8 mouse cellular contexts compared by ENCODE assay signal in the genomic region with DNA sequence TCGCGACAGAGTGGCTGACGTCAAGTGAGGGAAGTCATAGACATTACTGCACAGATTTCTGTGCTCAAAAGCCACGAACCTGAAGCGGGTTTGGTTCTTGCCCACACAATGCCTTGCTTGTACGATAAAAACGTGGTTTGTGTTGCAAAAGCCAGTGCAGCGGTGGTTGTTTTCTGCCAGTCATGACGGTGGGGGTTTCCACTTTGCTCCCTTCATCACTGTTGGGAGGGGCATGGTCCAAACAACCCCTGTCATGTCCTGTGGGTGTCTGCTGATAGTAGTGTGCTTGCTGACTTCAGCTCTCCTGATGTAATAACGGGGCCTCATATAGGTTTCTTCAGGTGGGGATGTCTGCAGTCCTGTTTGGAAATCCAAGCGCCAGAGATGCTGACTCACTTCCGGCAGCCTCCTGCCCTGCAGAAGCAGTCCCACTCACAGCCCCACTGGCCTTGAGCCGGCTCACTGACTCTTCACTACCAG. TPM values are rescaled to one million over a fixed set of nuclear protein-coding genes. Genes with fewer than 3 reads are reported as not detected.
DNase-seq lines count a peak whose midpoint lies in the region; ATAC-seq lines count a peak whose summit lies in the region.

No protein-coding gene starts in this region.

- no peaks in the 10 kb centered on the region for H3K9me3 ChIP-seq in heart, embryonic 11.5 days (replicated peaks; ENCODE audit: control insufficient read depth, low read length)
- H3K9me3 ChIP-seq in forebrain, embryonic 16.5 days (ENCODE audit: control insufficient read depth, low read length) = no peaks in the 10 kb centered on the region

- H3K27ac ChIP-seq in heart, embryonic 11.5 days (ENCODE audit: low read depth, low read length) = no peak overlapping the region
- peak overlapping the region; percentile 97 for H3K27ac ChIP-seq in macrophage
- no peak overlapping the region for H3K27ac ChIP-seq in forebrain, embryonic 16.5 days (ENCODE audit: low read length)

- no peak overlapping the region for H3K9ac ChIP-seq in heart, embryonic 11.5 days (ENCODE audit: low read depth, low read length)
- H3K9ac ChIP-seq in forebrain, embryonic 16.5 days (replicated peaks; ENCODE audit: low read depth, low read length) = no peak overlapping the region

- H3K4me3 ChIP-seq in heart, embryonic 11.5 days (ENCODE audit: low read depth, low read length) = no peak overlapping the region
- H3K4me3 ChIP-seq in macrophage (ENCODE audit: inconsistent target) = no peak overlapping the region
- H3K4me3 ChIP-seq in forebrain, embryonic 16.5 days (replicated peaks; ENCODE audit: low read length) = no peak overlapping the region

- H3K27me3 ChIP-seq in heart, embryonic 11.5 days (ENCODE audit: control insufficient read depth, insufficient read depth, low read length) = no peaks in the 10 kb centered on the region
- H3K27me3 ChIP-seq in forebrain, embryonic 16.5 days (replicated peaks; ENCODE audit: control insufficient read depth, insufficient read depth, low read length) = no peaks in the 10 kb centered on the region

- no peak; the same call in 1 of the 2 replicates for ATAC-seq in heart, embryonic 11.5 days (replicated peaks; ENCODE audit: insufficient number of reproducible peaks, low FRiP score, low TSS enrichment)
- no peak for ATAC-seq in forebrain, embryonic 16.5 days

- peak overlapping the region; percentile 20; the same call in 1 of the 2 replicates for H3K4me2 ChIP-seq in heart, embryonic 11.5 days
- H3K4me2 ChIP-seq in forebrain, embryonic 16.5 days (ENCODE audit: low read length) = no peak overlapping the region

- no peaks in the 10 kb centered on the region; the same call in 1 of the 2 replicates for H3K79me2 ChIP-seq in macrophage (ENCODE audit: inconsistent target)

- H3K4me1 ChIP-seq in heart, embryonic 11.5 days (ENCODE audit: control insufficient read depth, insufficient read depth, low read length) = peaks cover 19% of the 10 kb centered on the region
- no peaks in the 10 kb centered on the region for H3K4me1 ChIP-seq in forebrain, embryonic 16.5 days (replicated peaks; ENCODE audit: control insufficient read depth, insufficient read depth, low read length)

- 49% methylated on average over 13 of the region's 13 CpGs for WGBS in heart, embryonic 11.5 days (ENCODE audit: insufficient replicate concordance)
- 0% methylated on average over 13 of the region's 13 CpGs for WGBS in macrophage (ENCODE audit: missing documents)
- 78% methylated on average over 13 of the region's 13 CpGs for WGBS in forebrain, embryonic 16.5 days

- no peaks in the 10 kb centered on the region for H3K36me3 ChIP-seq in heart, embryonic 11.5 days (ENCODE audit: control insufficient read depth, insufficient read depth, low read length)
- H3K36me3 ChIP-seq in macrophage (ENCODE audit: inconsistent target) = no peaks in the 10 kb centered on the region
- no peaks in the 10 kb centered on the region for H3K36me3 ChIP-seq in forebrain, embryonic 16.5 days (ENCODE audit: control insufficient read depth, insufficient read depth)

- peak; percentile 71 for DNase-seq in A20 (ENCODE audit: low read depth, low spot score)
- peak; percentile 87 for DNase-seq in T-cell, adult 2 months (ENCODE audit: low spot score)
- peak; percentile 42 to 54 for DNase-seq in thymus, postnatal 36 days
- DNase-seq in gastrocnemius, postnatal 10 days = no peak
- DNase-seq in layer of hippocampus, postnatal 10 days (ENCODE audit: low spot score in 2 of 2) = no peak

RNA-seq across cellular contexts. Expression of a gene that starts 39.5 kb away (rescaled TPM):
- polyA plus RNA-seq in heart, embryonic 11.5 days (2014; fragmentation: Nextera tagmentation; extraction: Ambion mirVana) = 62.6 and 67.2 TPM in 2 replicates
- total RNA-seq in macrophage (2018; cell fraction: chromatin; rRNA removed) = 100 to 1,000 TPM in 13 of 26 experiments, 10 to 100 TPM in 13; 11.0 to 260 (median 108) TPM
- total RNA-seq in macrophage (2018; cell fraction: cytosol; rRNA removed) = 10 to 100 TPM; 14.9 to 49.5 (median 37.8) TPM
- 100 to 1,000 TPM in 2 of 26 experiments, 10 to 100 TPM in 24; 19.3 to 115 (median 57.5) TPM for total RNA-seq in macrophage (2018; cell fraction: nucleus; rRNA removed)
- 37.8 to 67.1 TPM (median 51.1 TPM) in 3 replicates for polyA plus RNA-seq in macrophage (2018)
- polyA plus RNA-seq in forebrain, embryonic 16.5 days (2015; fragmentation: Nextera tagmentation; extraction: Ambion mirVana) = 43.0 and 48.6 TPM in 2 replicates
- total RNA-seq in gastrocnemius, postnatal 10 days (2021) = 10 to 100 TPM; 16.2 to 20.5 TPM
- 10 to 100 TPM; 16.1 to 25.7 TPM for total RNA-seq in layer of hippocampus, postnatal 10 days (2021)

RNA-seq across cellular contexts. Expression of a gene that starts 41.5 kb away (rescaled TPM):
- 1,994 and 2,294 TPM in 2 replicates for polyA plus RNA-seq in heart, embryonic 11.5 days (2014; fragmentation: Nextera tagmentation; extraction: Ambion mirVana)
- 1,000 to 10,000 TPM in 25 of 26 experiments, 100 to 1,000 TPM in 1; 839 to 4,643 (median 2,612) TPM for total RNA-seq in macrophage (2018; cell fraction: chromatin; rRNA removed)
- over 10,000 TPM; 27,371 to 77,320 (median 43,339) TPM for total RNA-seq in macrophage (2018; cell fraction: cytosol; rRNA removed)
- over 10,000 TPM in 4 of 26 experiments, 1,000 to 10,000 TPM in 22; 2,155 to 11,196 (median 6,502) TPM for total RNA-seq in macrophage (2018; cell fraction: nucleus; rRNA removed)
- polyA plus RNA-seq in macrophage (2018) = 25,011 to 42,260 TPM (median 38,400 TPM) in 3 replicates
- polyA plus RNA-seq in forebrain, embryonic 16.5 days (2015; fragmentation: Nextera tagmentation; extraction: Ambion mirVana) = 1,497 and 1,681 TPM in 2 replicates
- total RNA-seq in gastrocnemius, postnatal 10 days (2021) = 1,000 to 10,000 TPM; 2,152 to 2,273 TPM
- 1,000 to 10,000 TPM; 2,066 to 2,109 TPM for total RNA-seq in layer of hippocampus, postnatal 10 days (2021)

Comparison
In these comparisons a context has a peak if more than half of its experiments do, and no peak if none do; other contexts are left out.
1. DNase-seq: peak in A20 (single experiment), T-cell, adult 2 months (single experiment) and thymus, postnatal 36 days (2 of 2); none in gastrocnemius, postnatal 10 days (single experiment) and layer of hippocampus, postnatal 10 days (0 of 2).
2. RNA of a gene that starts 41.5 kb away (polyA plus RNA-seq): 25,011 to 42,260 TPM in macrophage; 1,994 to 2,294 TPM in heart, embryonic 11.5 days and 1,497 to 1,681 TPM in forebrain, embryonic 16.5 days; every median in the first group is over 10 times any median in the second.